In the genomic region with DNA sequence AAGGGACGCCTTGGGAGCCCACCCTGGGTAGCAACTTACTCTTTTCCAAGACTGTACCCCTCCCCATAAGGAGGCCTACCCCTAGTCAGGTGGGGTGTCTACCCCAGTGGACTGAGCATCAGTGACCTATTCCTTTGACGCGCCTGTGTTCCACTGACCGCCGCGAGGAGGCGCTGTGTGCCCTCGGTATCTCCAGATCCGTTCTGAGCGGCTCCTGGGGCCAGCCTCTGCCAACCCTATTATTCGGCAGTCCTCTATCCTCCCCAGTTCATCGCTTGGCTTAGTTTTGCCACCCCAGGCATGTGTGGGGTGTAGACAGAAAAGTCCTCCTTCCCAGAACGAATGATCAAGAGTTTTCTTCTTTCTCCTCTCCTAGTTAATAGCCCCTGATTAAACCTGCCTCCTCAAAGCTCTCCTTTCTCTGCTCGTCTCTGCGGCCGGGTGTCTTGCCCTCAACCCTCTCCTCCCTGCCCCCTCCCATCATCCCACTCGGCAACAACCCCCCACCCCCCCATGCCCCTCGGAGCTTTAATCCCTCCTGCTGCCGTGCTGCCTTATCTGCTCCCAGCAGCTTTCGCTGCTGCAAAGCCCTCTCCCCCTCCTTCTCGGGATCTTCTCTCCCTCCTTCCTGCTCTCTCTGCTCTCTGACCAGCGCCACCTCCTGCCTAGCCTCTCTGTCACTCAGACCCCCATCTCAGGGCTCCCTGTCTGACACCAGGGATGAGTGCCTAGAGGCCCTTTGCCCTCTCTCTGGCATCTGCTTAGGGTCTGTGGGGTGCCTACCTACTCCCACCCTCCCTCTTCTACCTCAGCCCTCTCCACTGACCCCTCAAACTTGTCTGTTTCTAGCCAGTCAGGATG, we compare ENCODE assay signal across 8 mouse cellular contexts. TPM values are rescaled to one million over a fixed set of nuclear protein-coding genes. Genes with fewer than 3 reads are reported as not detected.
DNase-seq lines count a peak whose midpoint lies in the region; ATAC-seq and TF ChIP-seq lines count a peak whose summit lies in the region.

No protein-coding gene starts in this region.

- H3K36me3 ChIP-seq in MEL (ENCODE audit: control insufficient read depth in 1 of 2, insufficient read depth in 2 of 2, low read length in 2 of 2): peaks cover 0 to 27% of the 10 kb centered on the region in 2 experiments; a peak in 2 of 4 replicates
- no peaks in the 10 kb centered on the region for H3K36me3 ChIP-seq in forebrain, embryonic 14.5 days (ENCODE audit: control insufficient read depth, insufficient read depth, low read length)
- H3K36me3 ChIP-seq in lung, embryonic 15.5 days: no peaks in the 10 kb centered on the region

- peak; percentile 89 to 98 (median 94) for TF ChIP-seq CTCF in MEL (IDR thresholded peaks at IDR 0.05 in 2 of 3, conservative IDR thresholded peaks at IDR 0.05 in 1 of 3; ENCODE audit: control insufficient read depth in 1 of 3, insufficient read depth in 1 of 3, low read depth in 2 of 3, low read length in 3 of 3, poor library complexity in 1 of 3, severe bottlenecking in 1 of 3)

- H3K4me2 ChIP-seq in forebrain, embryonic 14.5 days (ENCODE audit: low read length): peak overlapping the region; percentile 28
- H3K4me2 ChIP-seq in lung, embryonic 15.5 days: peak overlapping the region; percentile 43

- peak; percentile 22 to 69; a peak in 3 of 4 replicates for TF ChIP-seq EP300 in MEL (IDR thresholded peaks at IDR 0.05; ENCODE audit: low read depth in 1 of 2, low read length in 2 of 2)

- H3K9me3 ChIP-seq in MEL (replicated peaks; ENCODE audit: insufficient read depth, low read length): no peaks in the 10 kb centered on the region
- no peaks in the 10 kb centered on the region for H3K9me3 ChIP-seq in forebrain, embryonic 14.5 days (replicated peaks; ENCODE audit: control insufficient read depth, low read length)
- H3K9me3 ChIP-seq in lung, embryonic 15.5 days: no peaks in the 10 kb centered on the region

- WGBS in forebrain, embryonic 14.5 days: under 1% methylated on average over 22 of the region's 22 CpGs
- WGBS in lung, embryonic 15.5 days: 1% methylated on average over 22 of the region's 22 CpGs

- no peaks in the 10 kb centered on the region; a peak in 1 of 4 replicates for H3K27me3 ChIP-seq in MEL (ENCODE audit: control insufficient read depth in 1 of 2, insufficient read depth in 2 of 2, low read length in 2 of 2)
- H3K27me3 ChIP-seq in forebrain, embryonic 14.5 days (replicated peaks; ENCODE audit: control insufficient read depth, insufficient read depth, low read length): peaks cover 31% of the 10 kb centered on the region
- peaks cover 64% of the 10 kb centered on the region for H3K27me3 ChIP-seq in lung, embryonic 15.5 days

- peak; percentile 22; the same call in 1 of the 2 replicates for ATAC-seq in cerebellum, adult (ENCODE audit: insufficient number of reproducible peaks, low FRiP score, low TSS enrichment)
- peak; percentile 11; the same call in 1 of the 2 replicates for ATAC-seq in forebrain, embryonic 14.5 days
- peak; percentile 12; the same call in 1 of the 2 replicates for ATAC-seq in lung, embryonic 15.5 days (ENCODE audit: borderline replicate concordance, extremely low read depth, low FRiP score, low TSS enrichment)

- no peaks in the 10 kb centered on the region; the same call in 1 of the 2 replicates for H3K79me2 ChIP-seq in MEL (ENCODE audit: control insufficient read depth, insufficient read depth, low read length, poor library complexity)

- peak overlapping the region; percentile 50 for H3K9ac ChIP-seq in MEL (ENCODE audit: control insufficient read depth, low read depth, low read length, poor library complexity, severe bottlenecking)
- H3K9ac ChIP-seq in forebrain, embryonic 14.5 days (ENCODE audit: low read length): peak overlapping the region; percentile 17; the same call in 1 of the 2 replicates
- H3K9ac ChIP-seq in lung, embryonic 15.5 days: no peak overlapping the region

- peak in 1 of 2 experiments; percentile 20; a peak in 1 of 4 replicates for TF ChIP-seq POLR2A in MEL (IDR thresholded peaks at IDR 0.05; ENCODE audit: control insufficient read depth in 1 of 2, insufficient read depth in 1 of 2, low read depth in 1 of 2, low read length in 2 of 2, poor library complexity in 1 of 2)

- TF ChIP-seq RAD21 in MEL (IDR thresholded peaks at IDR 0.05; ENCODE audit: low read depth, low read length): peak; percentile 75

- peaks cover 23 to 42% of the 10 kb centered on the region in 2 experiments; a peak in 3 of 4 replicates for H3K4me1 ChIP-seq in MEL (ENCODE audit: control insufficient read depth in 1 of 2, insufficient read depth in 2 of 2, low read length in 2 of 2)
- peaks cover 70% of the 10 kb centered on the region for H3K4me1 ChIP-seq in forebrain, embryonic 14.5 days (ENCODE audit: control insufficient read depth, insufficient read depth, low read length)
- H3K4me1 ChIP-seq in lung, embryonic 15.5 days: peaks cover 79% of the 10 kb centered on the region

- intact Hi-C loops in heart, postnatal 25 days (cut with DNase I): loop anchor here (1.0 to 5.0 kb wide), 2 partner anchors 21 to 104 kb away; no protein-coding TSS in a partner anchor

- H3K4me3 ChIP-seq in MEL (ENCODE audit: control insufficient read depth in 1 of 2, insufficient read depth in 1 of 2, low read depth in 2 of 2, low read length in 2 of 2): peak overlapping the region; percentile 42 to 64
- no peak overlapping the region for H3K4me3 ChIP-seq in forebrain, embryonic 14.5 days (ENCODE audit: low read depth, low read length)
- peak overlapping the region; percentile 9; the same call in 1 of the 2 replicates for H3K4me3 ChIP-seq in lung, embryonic 15.5 days

- H3K27ac ChIP-seq in MEL (ENCODE audit: control insufficient read depth, low read depth, low read length): peak overlapping the region; percentile 85
- H3K27ac ChIP-seq in forebrain, embryonic 14.5 days (ENCODE audit: low read depth, low read length): peak overlapping the region; percentile 49; the same call in 1 of the 2 replicates
- peak overlapping the region; percentile 18; the same call in 1 of the 2 replicates for H3K27ac ChIP-seq in lung, embryonic 15.5 days

- peak; percentile 88 for DNase-seq in MEL (ENCODE audit: low read depth, low spot score)
- DNase-seq in forebrain, embryonic 14.5 days (ENCODE audit: low spot score): peak; percentile 76
- DNase-seq in heart, postnatal 25 days (ENCODE audit: low spot score): peak; percentile 34
- peak; percentile 48 to 82 for DNase-seq in layer of hippocampus, adult 18-20 months (ENCODE audit: low spot score in 2 of 2)
- DNase-seq in retina, embryonic 14.5 days (ENCODE audit: low spot score): peak; percentile 89
- peak; percentile 50 to 52 for DNase-seq in thymus, postnatal 36 days

TF ChIP-seq in MEL, 35 proteins besides CTCF, POLR2A, EP300 and RAD21 (continues in another document):
- TF ChIP-seq CHD2 (IDR thresholded peaks at IDR 0.05; ENCODE audit: low read length): no peak
- TF ChIP-seq SMC3 (IDR thresholded peaks at IDR 0.05; ENCODE audit: low read depth, low read length): peak; percentile 77
- TF ChIP-seq NRF1 (IDR thresholded peaks at IDR 0.05; ENCODE audit: insufficient read depth, low read depth, low read length, poor library complexity, severe bottlenecking): no peak
- no peak for TF ChIP-seq UBTF (IDR thresholded peaks at IDR 0.05; ENCODE audit: borderline replicate concordance, insufficient read depth, low read depth, low read length)
- peak; percentile 82 for TF ChIP-seq MAZ (IDR thresholded peaks at IDR 0.05; ENCODE audit: low read depth, low read length)
- TF ChIP-seq USF1 (IDR thresholded peaks at IDR 0.05; ENCODE audit: low read depth, low read length): no peak
- no peak for TF ChIP-seq GABPA (IDR thresholded peaks at IDR 0.05; ENCODE audit: low read depth, low read length)
- 0 out of 2 replicates have a peak, but pooled peaks have one; percentile 2 for TF ChIP-seq SIN3A (IDR thresholded peaks at IDR 0.05; ENCODE audit: low read length)
- TF ChIP-seq TCF12 (IDR thresholded peaks at IDR 0.05; ENCODE audit: low read depth, low read length): peak; percentile 89
- TF ChIP-seq TBP (IDR thresholded peaks at IDR 0.05; ENCODE audit: low read depth, low read length): peak; percentile 38; the same call in 1 of the 2 replicates

RNA-seq across cellular contexts. Expression of a gene that starts 4.3 kb away (rescaled TPM):
- 0.19 TPM in 1 of 2 replicates, not detected in the other for total RNA-seq in MEL (2012; rRNA removed)
- polyA plus RNA-seq in MEL (2012; ENCODE audit: insufficient read depth in 1 of 2, insufficient read length in 2 of 2, low read depth in 1 of 2, low replicate concordance in 2 of 2, missing spikeins in 1 of 2): under 1 TPM in 1 of 2 experiments, not detected in 1; 0.18 TPM
- polyA plus RNA-seq in forebrain, embryonic 14.5 days (2014; fragmentation: Nextera tagmentation; extraction: Ambion mirVana): 0.76 and 0.84 TPM in 2 replicates
- total RNA-seq in heart, postnatal 25 days (2021): not detected
- 1 to 10 TPM; 7.3 to 8.1 TPM for total RNA-seq in layer of hippocampus, adult 18-20 months (2021)
- 0.26 and 0.30 TPM in 2 replicates for polyA plus RNA-seq in lung, embryonic 15.5 days (2015; fragmentation: Nextera tagmentation; extraction: Ambion mirVana)

RNA-seq across cellular contexts. Expression of a gene that starts 10.3 kb away (rescaled TPM):
- 63.8 and 65.0 TPM in 2 replicates for total RNA-seq in MEL (2012; rRNA removed)
- polyA plus RNA-seq in MEL (2012; ENCODE audit: insufficient read depth in 1 of 2, insufficient read length in 2 of 2, low read depth in 1 of 2, low replicate concordance in 2 of 2, missing spikeins in 1 of 2): 100 to 1,000 TPM in 1 of 2 experiments, not detected in 1; 145 TPM
- 72.4 and 76.0 TPM in 2 replicates for polyA plus RNA-seq in forebrain, embryonic 14.5 days (2014; fragmentation: Nextera tagmentation; extraction: Ambion mirVana)
- 10 to 100 TPM; 36.6 to 37.3 TPM for total RNA-seq in heart, postnatal 25 days (2021)
- 10 to 100 TPM; 66.4 to 69.1 TPM for total RNA-seq in layer of hippocampus, adult 18-20 months (2021)
- 80.3 and 88.5 TPM in 2 replicates for polyA plus RNA-seq in lung, embryonic 15.5 days (2015; fragmentation: Nextera tagmentation; extraction: Ambion mirVana)

RNA-seq across cellular contexts. Expression of a gene that starts 33.1 kb away (rescaled TPM):
- 23.9 and 32.3 TPM in 2 replicates for total RNA-seq in MEL (2012; rRNA removed)
- polyA plus RNA-seq in MEL (2012; ENCODE audit: insufficient read depth in 1 of 2, insufficient read length in 2 of 2, low read depth in 1 of 2, low replicate concordance in 2 of 2, missing spikeins in 1 of 2): 10 to 100 TPM in 1 of 2 experiments, not detected in 1; 49.0 TPM
- 21.6 and 24.2 TPM in 2 replicates for polyA plus RNA-seq in forebrain, embryonic 14.5 days (2014; fragmentation: Nextera tagmentation; extraction: Ambion mirVana)
- 10 to 100 TPM; 26.4 to 28.2 TPM for total RNA-seq in heart, postnatal 25 days (2021)
- 10 to 100 TPM; 90.3 to 91.5 TPM for total RNA-seq in layer of hippocampus, adult 18-20 months (2021)
- polyA plus RNA-seq in lung, embryonic 15.5 days (2015; fragmentation: Nextera tagmentation; extraction: Ambion mirVana): 29.5 and 31.1 TPM in 2 replicates

RNA-seq across cellular contexts. Expression of a gene that starts 33.4 kb away (rescaled TPM):
- total RNA-seq in MEL (2012; rRNA removed): 0.33 and 0.65 TPM in 2 replicates
- polyA plus RNA-seq in MEL (2012; ENCODE audit: insufficient read depth in 1 of 2, insufficient read length in 2 of 2, low read depth in 1 of 2, low replicate concordance in 2 of 2, missing spikeins in 1 of 2): 1 to 10 TPM in 1 of 2 experiments, not detected in 1; 1.4 TPM
- polyA plus RNA-seq in forebrain, embryonic 14.5 days (2014; fragmentation: Nextera tagmentation; extraction: Ambion mirVana): 41.3 and 50.4 TPM in 2 replicates
- under 1 TPM; 0.42 to 0.61 TPM for total RNA-seq in heart, postnatal 25 days (2021)
- 10 to 100 TPM; 68.6 to 70.6 TPM for total RNA-seq in layer of hippocampus, adult 18-20 months (2021)
- polyA plus RNA-seq in lung, embryonic 15.5 days (2015; fragmentation: Nextera tagmentation; extraction: Ambion mirVana): 0.65 and 0.82 TPM in 2 replicates

Comparison
In these comparisons a context has a peak if more than half of its experiments do, and no peak if none do; other contexts are left out.
1. DNase-seq: peak in every context shown above with its lines; median percentile 89 in retina, embryonic 14.5 days; 88 in MEL; 76 in forebrain, embryonic 14.5 days; 65 in layer of hippocampus, adult 18-20 months; 51 in thymus, postnatal 36 days; 34 in heart, postnatal 25 days.
2. H3K27ac ChIP-seq: peak in every context shown above with its lines; median percentile 85 in MEL; 49 in forebrain, embryonic 14.5 days; 18 in lung, embryonic 15.5 days.